Mouse (Mus musculus): Measurements from ENCODE around the gene Dcp1a. TPM values are rescaled to one million over a fixed set of nuclear protein-coding genes. Genes with fewer than 3 reads are reported as not detected.

Gene Dcp1a
- 10 to 100 TPM; 19.2 to 20.0 TPM for total RNA-seq (2021)

- DNase-seq = peak; percentile 96
These were observed at the start of gene Dcp1a for GRCm38 (mm10) chr14:30479361-30479948. Dcp1a (plus strand) TSS chr14:30479535.

DNA sequence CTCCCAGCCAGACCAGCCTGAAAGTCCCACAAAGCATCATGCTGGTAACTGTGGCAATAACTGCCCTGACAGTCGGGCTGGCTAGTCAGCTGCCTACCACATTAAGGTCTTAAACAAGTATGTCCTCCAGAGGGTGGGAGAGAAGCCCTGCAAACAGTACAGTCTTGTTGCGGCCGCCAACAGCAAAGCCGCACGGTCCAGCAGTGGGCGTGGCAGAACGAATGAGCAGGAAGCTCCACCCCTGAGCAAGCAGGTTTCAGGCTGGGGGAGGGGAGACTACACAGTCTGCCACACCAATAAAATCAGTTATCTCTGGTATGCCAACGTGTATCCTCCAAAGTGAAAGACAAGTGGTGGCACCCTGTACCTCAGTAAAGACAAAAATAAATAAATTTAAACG is 49.7 kb upstream of the Dcp1a start:
- peak; percentile 18 for DNase-seq

GRCm38 (mm10) chr14:30430026-30430425 is 49.3 kb upstream of the Dcp1a start:
- DNase-seq = no peak

GRCm38 (mm10) chr14:30430446-30430845 is 48.9 kb upstream of the Dcp1a start:
- no peak for DNase-seq

DNA sequence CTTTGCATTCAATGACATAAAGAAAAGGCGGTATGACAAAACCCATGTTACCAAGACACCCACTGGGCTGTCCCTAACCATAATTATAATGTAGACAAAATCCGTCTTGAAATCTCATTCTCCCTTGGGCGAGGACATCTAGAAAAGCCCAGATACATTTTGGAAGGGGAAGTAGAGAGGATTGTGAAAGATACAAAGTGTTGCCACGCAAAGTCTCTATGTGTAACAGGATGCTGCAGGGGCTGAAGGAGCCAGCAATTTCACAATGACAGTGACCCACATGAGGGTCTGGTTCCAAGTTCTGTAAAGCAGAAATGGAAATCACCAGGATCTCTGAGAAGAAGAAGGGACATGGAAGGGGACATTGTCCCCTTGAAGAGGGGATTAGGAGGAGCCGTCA is 44.0 kb upstream of the Dcp1a start:
- no peak for DNase-seq

DNA sequence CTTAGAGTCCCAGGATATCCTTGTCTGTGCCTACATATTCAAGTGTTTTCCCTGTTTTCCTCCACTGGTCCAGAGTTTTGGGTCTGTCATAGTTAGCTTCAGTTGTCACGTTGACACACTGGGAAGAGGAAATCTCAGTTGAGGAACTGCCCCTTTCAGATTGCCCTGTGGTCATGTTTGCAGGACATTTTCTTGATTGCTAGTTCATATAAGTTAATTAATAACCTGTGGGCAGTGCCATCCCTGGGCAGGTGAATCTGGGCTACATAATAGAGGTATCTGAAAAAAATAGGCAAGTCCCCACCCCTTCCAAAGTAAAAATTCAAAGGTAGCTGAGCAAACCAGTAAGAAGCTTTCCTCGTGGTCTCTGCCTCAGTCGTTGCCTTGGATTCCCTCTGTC is 39.4 kb upstream of the Dcp1a start:
- DNase-seq = no peak

DNA sequence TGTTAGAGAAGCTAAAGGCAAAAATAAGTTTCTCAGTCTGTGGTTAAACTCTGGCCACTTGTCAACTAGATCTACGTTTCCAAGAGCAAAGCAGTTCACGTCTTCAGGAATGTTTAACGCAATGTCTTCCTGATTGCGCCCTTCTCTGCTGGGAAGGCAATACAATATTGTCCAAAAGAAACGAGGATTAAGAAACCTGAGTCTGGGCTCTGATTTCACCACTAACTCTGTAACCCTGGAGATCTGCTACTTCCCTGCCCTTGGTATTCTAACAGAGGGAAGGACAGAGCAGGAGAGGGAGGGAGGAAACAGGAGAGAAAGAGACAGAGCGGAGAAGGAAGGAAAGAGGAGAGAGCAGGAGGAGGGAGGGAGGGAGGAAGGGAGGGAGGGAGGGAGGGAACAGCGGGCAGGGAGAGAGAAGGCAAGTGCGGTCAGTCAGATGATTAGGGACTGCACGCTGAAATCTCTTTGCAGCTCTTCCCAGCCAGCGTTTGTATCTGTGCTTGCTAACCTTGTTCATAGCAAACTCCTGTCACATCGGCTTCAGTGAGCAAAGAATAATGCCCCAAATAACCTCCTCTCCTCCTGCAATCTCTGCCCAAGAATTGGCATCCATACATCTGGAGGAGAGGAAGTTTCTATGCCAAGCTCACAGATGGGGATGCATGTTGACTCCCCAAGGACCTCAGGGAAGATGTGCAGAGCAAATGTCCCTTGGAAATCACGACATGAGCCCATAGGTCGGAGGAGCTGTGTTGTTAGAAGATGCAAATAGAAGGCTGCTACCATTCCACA is 23.3 kb upstream of the Dcp1a start:
- no peak for DNase-seq

DNA sequence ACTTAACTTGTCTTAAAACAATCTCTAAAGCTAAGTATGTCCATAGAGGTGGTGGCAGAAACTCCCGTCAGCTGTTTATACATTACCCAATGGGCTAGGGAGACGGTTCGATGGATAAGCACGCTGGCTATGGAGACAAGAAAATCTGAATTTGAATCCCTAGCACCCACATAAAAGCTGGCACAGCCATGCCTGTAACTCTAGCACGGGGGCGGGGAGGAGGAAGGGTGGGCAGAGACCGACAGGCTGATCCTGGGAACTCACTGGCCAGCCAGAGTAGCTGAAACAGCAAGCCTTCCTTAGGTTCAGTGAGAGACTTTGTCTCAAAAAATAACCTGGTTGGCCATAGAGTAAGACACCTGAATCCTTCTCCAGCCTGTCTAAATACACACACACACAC is 21.9 kb upstream of the Dcp1a start:
- no peak for DNase-seq

DNA sequence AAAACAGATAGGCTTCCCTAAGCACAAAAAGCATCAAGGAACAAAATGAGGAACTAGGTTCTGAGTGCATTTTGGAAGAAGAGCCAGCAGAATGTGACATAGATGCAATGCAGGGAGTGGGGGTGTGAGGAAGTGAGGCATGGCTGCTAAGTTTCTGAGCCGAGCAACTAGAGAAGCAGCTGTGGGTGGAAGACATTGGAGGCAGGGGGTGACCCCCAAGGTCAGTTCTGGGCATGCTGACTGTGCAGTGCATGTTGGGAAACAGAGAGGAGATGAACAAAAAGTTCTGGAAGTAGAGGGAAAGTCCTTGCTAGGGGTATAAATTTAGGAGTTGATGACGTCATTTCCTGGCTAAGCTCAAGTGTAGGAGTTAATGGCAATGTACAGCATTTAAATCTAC is 21.4 kb upstream of the Dcp1a start:
- peak; percentile 16 for DNase-seq

DNA sequence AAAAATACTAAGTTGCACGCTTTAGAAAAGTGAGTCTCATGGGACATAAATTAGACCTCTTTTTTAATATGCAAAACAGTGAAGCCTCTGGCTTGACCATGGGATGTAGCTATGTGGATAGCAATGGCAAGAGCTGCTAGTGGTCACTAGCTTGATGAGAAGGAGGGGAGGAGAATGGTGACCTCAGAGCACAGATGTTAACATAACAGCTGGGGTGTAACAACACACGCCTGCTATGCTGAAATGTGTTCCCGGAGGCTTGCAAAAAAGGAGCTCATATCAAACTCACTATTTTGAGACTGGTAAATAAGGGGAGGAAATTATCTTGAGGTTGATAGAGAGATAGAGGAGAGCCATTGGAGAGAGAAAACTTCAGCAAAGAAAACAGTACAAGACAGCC is 20.5 kb upstream of the Dcp1a start:
- peak; percentile 15 for DNase-seq

DNA sequence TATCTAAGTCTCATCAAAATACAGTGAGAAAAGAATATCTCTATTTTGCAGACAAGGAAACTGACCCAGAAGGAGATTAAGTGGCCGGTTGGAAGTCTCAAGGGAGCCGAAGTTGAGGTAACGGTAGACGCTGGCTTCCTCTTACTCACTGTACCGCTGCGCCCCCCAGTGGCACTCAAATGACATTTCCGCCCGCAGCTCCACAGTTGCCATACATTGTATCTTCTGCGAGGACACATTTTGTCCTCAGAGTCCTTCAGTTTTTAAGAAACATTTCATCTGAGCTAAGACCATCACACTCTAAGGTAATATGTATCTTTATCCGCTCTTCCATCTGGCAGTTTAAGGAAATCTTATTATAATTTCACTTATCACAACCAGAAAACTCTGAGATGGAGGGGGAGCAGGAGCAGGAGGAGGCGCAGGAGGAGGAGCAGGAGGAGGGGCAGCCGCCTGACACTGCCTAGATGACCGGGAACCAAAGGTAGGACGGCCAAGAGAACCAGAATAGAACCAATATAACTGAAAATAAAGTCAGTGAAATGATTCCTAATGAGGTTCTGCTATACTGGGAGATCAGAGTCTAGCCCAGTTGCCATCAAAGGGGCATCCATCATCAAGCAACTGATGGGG is 19.3 kb upstream of the Dcp1a start:
- peak; percentile 82 for DNase-seq

DNA sequence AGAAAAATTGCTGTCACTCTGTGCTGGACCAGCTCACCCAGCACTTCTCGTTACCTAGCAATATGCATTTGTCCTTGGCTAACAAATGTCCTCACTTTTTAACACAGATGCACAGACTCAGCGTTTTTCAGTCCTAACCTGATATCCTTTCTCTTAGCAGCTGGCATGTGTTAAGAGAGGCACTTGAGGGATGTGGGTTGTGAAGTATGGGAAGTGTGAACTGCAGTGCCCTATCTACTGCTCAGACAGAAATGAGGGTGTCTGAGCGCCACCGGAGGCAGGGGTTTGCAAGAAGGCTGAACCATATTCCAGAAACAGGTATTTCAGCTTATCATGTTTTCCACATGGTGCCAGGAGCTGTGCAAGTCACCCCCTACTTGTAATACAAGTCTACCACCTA is 16.0 kb upstream of the Dcp1a start:
- DNase-seq = no peak

GRCm38 (mm10) chr14:30473605-30474004 is 5.7 kb upstream of the Dcp1a start:
- no peak for DNase-seq

- no peak for DNase-seq
These were observed 4.9 kb upstream of the Dcp1a start for GRCm38 (mm10) chr14:30474416-30474815.

GRCm38 (mm10) chr14:30491342-30491741 is 12.0 kb downstream of the Dcp1a start, which contains the start of gene Cacna1d:
Cacna1d (minus strand) TSS chr14:30491455.
- DNase-seq = peak; percentile 14

DNA sequence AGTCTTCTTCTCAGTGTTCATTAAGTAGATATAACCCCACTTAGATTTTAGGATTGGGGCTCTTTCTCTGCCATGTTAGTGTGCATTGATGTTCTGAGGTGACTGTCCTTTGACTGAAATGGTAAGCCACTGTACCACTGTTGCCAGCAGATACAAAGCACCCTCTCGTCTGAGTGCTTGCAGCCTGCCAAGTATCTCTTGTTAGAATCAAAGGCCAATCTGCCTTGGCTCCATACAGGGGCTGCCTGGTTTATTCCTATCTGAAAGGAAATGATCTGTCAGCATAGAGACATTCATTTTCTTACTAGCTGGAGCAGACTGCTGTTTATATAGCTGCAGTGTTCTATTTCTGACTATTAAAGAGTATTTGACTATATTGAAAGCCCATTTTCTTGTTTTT is 13.9 kb downstream of the Dcp1a start:
- DNase-seq = no peak

DNA sequence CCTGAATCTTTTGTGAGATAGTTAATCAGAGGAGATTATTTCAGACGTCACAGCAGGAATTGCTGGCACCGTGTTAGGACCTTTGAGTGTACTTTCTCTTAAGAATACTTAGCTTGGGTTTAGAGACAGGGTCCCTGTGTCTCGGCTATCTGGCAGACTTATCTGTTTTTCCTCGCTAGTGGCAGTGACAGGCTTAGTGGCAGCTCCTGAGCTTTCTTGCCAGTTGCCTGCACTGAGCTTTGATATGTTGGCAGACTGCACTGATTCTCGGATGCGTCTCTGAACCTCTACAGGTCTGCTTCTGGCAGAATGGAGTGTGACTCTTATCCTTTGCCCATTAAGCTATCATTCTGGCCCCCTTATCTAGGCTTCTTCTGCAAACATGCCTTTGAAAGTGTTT is 15.7 kb downstream of the Dcp1a start:
- DNase-seq = no peak

DNA sequence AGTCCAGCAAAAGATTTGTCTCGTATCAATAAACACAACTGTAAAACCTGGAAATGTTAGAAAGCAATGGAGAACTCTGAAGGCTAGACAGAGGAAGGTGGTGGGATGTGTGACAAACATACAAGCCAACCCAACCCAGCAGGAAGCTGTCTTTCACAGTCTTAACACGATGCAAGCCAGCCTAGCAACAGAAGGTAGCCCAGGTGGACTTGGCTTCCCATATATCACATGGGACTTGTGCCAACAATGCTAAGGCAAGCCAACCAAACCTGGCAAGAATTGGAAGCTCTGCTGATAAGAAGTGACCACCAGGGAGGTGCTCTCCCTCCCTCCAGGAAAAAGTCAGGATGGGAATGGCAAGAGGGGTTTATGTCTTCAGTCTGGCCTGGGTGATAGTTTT is 18.9 kb downstream of the Dcp1a start:
- DNase-seq = peak; percentile 18

GRCm38 (mm10) chr14:30504990-30505389 is 25.7 kb downstream of the Dcp1a start:
- no peak for DNase-seq

DNA sequence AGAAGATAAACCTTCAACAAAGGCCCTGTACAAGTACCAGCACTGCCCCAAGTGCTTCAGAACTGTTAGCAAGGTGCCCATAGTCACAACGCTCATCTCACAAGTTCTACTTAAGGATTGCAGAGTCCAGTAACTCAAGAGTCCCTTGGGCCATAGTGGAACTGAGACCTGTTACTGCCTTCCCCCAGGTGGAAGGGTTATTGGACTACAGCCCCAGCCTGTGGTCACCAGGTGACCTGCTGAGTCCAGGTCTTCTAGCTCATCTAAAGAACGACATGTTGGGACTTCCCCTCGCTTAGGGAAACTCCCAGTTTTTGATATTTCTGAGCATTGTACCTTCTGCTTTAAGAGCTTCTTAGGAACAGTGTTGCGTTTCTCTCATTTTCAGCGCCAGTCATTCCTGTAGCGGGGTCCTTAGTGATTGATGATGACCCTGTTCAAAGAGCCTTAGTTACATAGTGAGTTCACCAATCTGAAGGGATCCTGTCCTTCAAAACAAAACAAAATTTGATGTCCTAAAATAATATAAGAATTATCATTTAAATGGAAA is 31.0 kb downstream of the Dcp1a start:
- DNase-seq = no peak

- DNase-seq = no peak
These were observed 33.6 kb downstream of the Dcp1a start for GRCm38 (mm10) chr14:30512896-30513295.

GRCm38 (mm10) chr14:30515931-30516723 is 36.8 kb downstream of the Dcp1a start:
- no peak for DNase-seq

GRCm38 (mm10) chr14:30519323-30519722 is 40.0 kb downstream of the Dcp1a start:
- DNase-seq = no peak

All from heart, postnatal 4 days (tissue).